Mouse (Mus musculus): ENCODE data around the gene Prl7b1. TPM values are rescaled to one million over a fixed set of nuclear protein-coding genes. Genes with fewer than 3 reads are reported as not detected.

Prl7b1 gene
- not detected for polyA plus RNA-seq (2015; fragmentation: Illumina TruSeq; extraction: RNeasy Lipid Tissue Mini Kit (QIAGEN cat#74804); ENCODE audit: insufficient read depth, low read depth, low replicate concordance)

DNA sequence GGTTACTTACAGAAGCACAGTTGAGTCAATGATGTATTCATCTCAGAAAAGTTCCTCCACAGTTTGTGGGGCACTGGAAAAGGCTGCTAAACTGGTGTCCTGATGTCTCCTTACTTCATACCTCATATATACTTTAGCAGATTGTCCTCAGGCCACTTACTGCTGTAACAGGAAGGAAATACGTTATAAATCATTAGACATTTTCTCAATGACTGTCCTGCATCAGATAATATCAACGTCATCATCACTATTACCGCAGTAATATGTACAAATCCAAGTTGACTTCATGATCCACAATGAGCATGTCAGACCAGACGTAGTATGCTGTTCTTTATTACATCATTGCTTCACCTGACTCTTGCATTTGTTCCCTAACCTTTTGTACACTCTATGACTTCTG lies at the start of gene Prl7b1:
TSS of gene Prl7b1 (minus strand) at position 101 of the 400 bp plus-strand sequence.

DNA sequence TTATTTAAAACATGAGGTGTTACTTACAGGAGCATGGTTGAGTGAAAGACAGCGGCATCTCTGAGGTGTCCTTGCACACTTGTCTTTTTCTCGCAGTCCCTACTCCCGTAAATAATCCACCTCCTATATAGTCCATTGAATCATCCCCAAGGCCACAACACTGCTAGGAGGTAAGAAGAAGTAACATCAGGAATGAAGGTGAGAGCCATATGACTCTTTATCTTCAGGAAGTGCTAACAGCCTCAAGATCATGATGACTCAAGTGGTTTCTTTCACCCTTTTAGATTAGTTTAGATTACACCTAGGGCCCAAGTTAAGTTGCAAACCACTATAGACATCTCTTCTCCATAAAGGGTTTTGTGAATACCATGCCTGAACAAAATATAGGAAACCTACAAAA lies 32.0 kb upstream of the Prl7b1 start, which contains the start of gene Prl7a1:
TSS of gene Prl7a1 (minus strand) at position 101 of the 400 bp plus-strand sequence.

DNA sequence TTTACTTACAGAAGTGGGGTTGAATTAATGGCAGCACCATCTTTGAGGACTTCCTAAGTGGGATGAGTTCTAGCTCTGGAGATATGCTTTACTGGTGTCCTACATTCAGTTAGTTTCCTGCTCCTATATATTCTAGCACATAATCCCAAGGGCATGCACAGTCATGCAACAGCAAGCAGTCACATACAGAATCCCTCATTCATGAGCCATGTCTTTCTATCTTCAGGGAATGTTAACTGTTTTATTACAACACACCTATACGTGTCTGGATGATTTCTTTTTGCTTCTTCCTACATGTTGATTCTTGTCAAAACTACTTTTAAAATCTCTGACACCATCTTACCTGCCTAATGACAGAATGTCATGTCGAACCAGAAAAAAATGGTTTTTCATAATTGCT lies 28.3 kb downstream of the Prl7b1 start, which contains the start of gene Prl8a1:
TSS of gene Prl8a1 (minus strand) at position 101 of the 400 bp plus-strand sequence.

DNA sequence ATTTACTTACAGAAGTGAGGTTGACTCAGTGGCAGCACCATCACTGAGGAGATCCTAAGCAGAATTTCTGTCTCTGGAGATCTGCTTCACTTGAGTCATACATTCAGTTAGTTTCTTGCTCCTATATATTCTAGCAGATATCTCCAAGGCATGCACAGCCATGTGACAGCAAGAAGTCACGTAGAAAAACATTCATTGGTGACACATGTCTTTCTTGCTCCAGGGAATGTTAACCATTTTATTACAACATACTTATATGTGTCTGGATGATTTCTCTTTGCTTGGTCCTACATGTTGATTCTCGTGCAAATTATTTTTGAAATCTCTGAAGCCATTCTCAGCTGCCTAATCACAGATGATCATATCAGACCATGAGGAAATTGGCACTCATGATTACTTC lies 45.9 kb downstream of the Prl7b1 start, which contains the start of gene Prl8a9:
TSS of gene Prl8a9 (minus strand) at position 101 of the 400 bp plus-strand sequence.

Other genes with a start within 250 kb of the Prl7b1 start
- not detected for gene Prl2b1, start 219.7 kb downstream of the Prl7b1 start, polyA plus RNA-seq (2015; fragmentation: Illumina TruSeq; extraction: RNeasy Lipid Tissue Mini Kit (QIAGEN cat#74804); ENCODE audit: insufficient read depth, low read depth, low replicate concordance)
- not detected for gene Prl8a6, start 171.9 kb downstream of the Prl7b1 start, polyA plus RNA-seq (2015; fragmentation: Illumina TruSeq; extraction: RNeasy Lipid Tissue Mini Kit (QIAGEN cat#74804); ENCODE audit: insufficient read depth, low read depth, low replicate concordance)
- not detected for gene Prl8a8, start 97.4 kb downstream of the Prl7b1 start, polyA plus RNA-seq (2015; fragmentation: Illumina TruSeq; extraction: RNeasy Lipid Tissue Mini Kit (QIAGEN cat#74804); ENCODE audit: insufficient read depth, low read depth, low replicate concordance)
- not detected for gene Prl8a9, start 46.0 kb downstream of the Prl7b1 start, polyA plus RNA-seq (2015; fragmentation: Illumina TruSeq; extraction: RNeasy Lipid Tissue Mini Kit (QIAGEN cat#74804); ENCODE audit: insufficient read depth, low read depth, low replicate concordance)
- not detected for gene Prl8a1, start 28.4 kb downstream of the Prl7b1 start, polyA plus RNA-seq (2015; fragmentation: Illumina TruSeq; extraction: RNeasy Lipid Tissue Mini Kit (QIAGEN cat#74804); ENCODE audit: insufficient read depth, low read depth, low replicate concordance)
- gene Prl7a1, start 31.9 kb upstream of the Prl7b1 start, polyA plus RNA-seq (2015; fragmentation: Illumina TruSeq; extraction: RNeasy Lipid Tissue Mini Kit (QIAGEN cat#74804); ENCODE audit: insufficient read depth, low read depth, low replicate concordance) = not detected
- gene Prl7a2, start 57.5 kb upstream of the Prl7b1 start, polyA plus RNA-seq (2015; fragmentation: Illumina TruSeq; extraction: RNeasy Lipid Tissue Mini Kit (QIAGEN cat#74804); ENCODE audit: insufficient read depth, low read depth, low replicate concordance) = not detected
- gene Prl7d1, start 106.2 kb upstream of the Prl7b1 start, polyA plus RNA-seq (2015; fragmentation: Illumina TruSeq; extraction: RNeasy Lipid Tissue Mini Kit (QIAGEN cat#74804); ENCODE audit: insufficient read depth, low read depth, low replicate concordance) = not detected
- not detected for gene Prl7c1, start 170.2 kb upstream of the Prl7b1 start, polyA plus RNA-seq (2015; fragmentation: Illumina TruSeq; extraction: RNeasy Lipid Tissue Mini Kit (QIAGEN cat#74804); ENCODE audit: insufficient read depth, low read depth, low replicate concordance)
- gene Prl2a1, start 191.1 kb upstream of the Prl7b1 start, polyA plus RNA-seq (2015; fragmentation: Illumina TruSeq; extraction: RNeasy Lipid Tissue Mini Kit (QIAGEN cat#74804); ENCODE audit: insufficient read depth, low read depth, low replicate concordance) = not detected
- not detected for gene Prl2c1, start 238.8 kb upstream of the Prl7b1 start, polyA plus RNA-seq (2015; fragmentation: Illumina TruSeq; extraction: RNeasy Lipid Tissue Mini Kit (QIAGEN cat#74804); ENCODE audit: insufficient read depth, low read depth, low replicate concordance)

Data from pancreas, adult 10 weeks (tissue).